Mouse (Mus musculus) layer of hippocampus, postnatal 25 days (tissue): ENCODE measurements around the gene Dnmt3c. TPM values are rescaled to one million over a fixed set of nuclear protein-coding genes. Genes with fewer than 3 reads are reported as not detected.

Experiments
- total RNA-seq, 2 experiments: library from RNA; stranded (reverse); gene quantifications; 2 replicates each; pipeline ENCODE4 v1.2.3; 2021

Dnmt3c gene
- total RNA-seq, 2 experiments from 2014 or later = 0.23 TPM; not detected in 1

Other genes starting within 250 kb of the Dnmt3c start
- gene 4930404H24Rik, start 203.9 kb upstream of the Dnmt3c start, total RNA-seq = not detected
- gene Nol4l, start 166.7 kb upstream of the Dnmt3c start, total RNA-seq = 10 to 100 TPM; 42.7 to 48.9 TPM
- 10 to 100 TPM; 29.1 to 30.9 TPM for gene Commd7, start 63.9 kb upstream of the Dnmt3c start, total RNA-seq
- 1 to 10 TPM in 1 of 2 experiments, under 1 TPM in 1; 0.84 to 1.3 TPM for gene Dnmt3b, start 47.2 kb upstream of the Dnmt3c start, total RNA-seq
- gene Mapre1, start 44.6 kb downstream of the Dnmt3c start, total RNA-seq = 10 to 100 TPM; 82.2 to 89.2 TPM
- under 1 TPM; 0.12 to 0.19 TPM for gene Efcab8, start 83.3 kb downstream of the Dnmt3c start, total RNA-seq
- not detected for gene Sun5, start 174.4 kb downstream of the Dnmt3c start, total RNA-seq
- not detected for gene Bpifb2, start 178.4 kb downstream of the Dnmt3c start, total RNA-seq
- not detected for gene Bpifb6, start 203.7 kb downstream of the Dnmt3c start, total RNA-seq
- not detected for gene Bpifb3, start 221.6 kb downstream of the Dnmt3c start, total RNA-seq
- gene Bpifb4, start 241.6 kb downstream of the Dnmt3c start, total RNA-seq = not detected